Mouse (Mus musculus) small intestine, adult 2 months (tissue): ENCODE measurements at regions not wholly inside any gene's neighbourhood (a gene's known extent, or its start where the extent isn't known, plus 50 kb on each side); places are given as distances from the start of the nearest gene placed in this dataset.

Source experiments
- H3K27ac ChIP-seq: fragments of 200-500 bp; 2 replicates; pipeline ENCODE4 v1.5.1; 2012; ENCODE audit warnings: low read depth, low read length, control low read depth, inconsistent platforms; ENCODE audit not compliant: insufficient read depth
- H3K27me3 ChIP-seq: fragments of 200-500 bp; 2 replicates; pipeline ENCODE4 v1.6.1; 2012; ENCODE audit warnings: mild to moderate bottlenecking, moderate library complexity, low read length, inconsistent platforms; ENCODE audit not compliant: control insufficient read depth, insufficient read depth
- H3K36me3 ChIP-seq: fragments of 200-500 bp; 2 replicates; pipeline ENCODE4 v1.6.1; 2012; ENCODE audit warnings: mild to moderate bottlenecking, low read length, control low read depth, inconsistent platforms; ENCODE audit not compliant: control insufficient read depth, insufficient read depth
- H3K4me1 ChIP-seq: fragments of 200-500 bp; 2 replicates; pipeline ENCODE4 v1.6.1; 2012; ENCODE audit warnings: low read length, inconsistent platforms, mixed read lengths; ENCODE audit not compliant: control insufficient read depth, insufficient read depth, insufficient read length
- H3K4me3 ChIP-seq: fragments of 200-500 bp; 2 replicates; pipeline ENCODE4 v1.5.1; 2012; ENCODE audit warnings: low read depth, mild to moderate bottlenecking, control low read depth, inconsistent platforms, low read length, moderate library complexity
- CTCF ChIP-seq: fragments of 200-500 bp; IDR thresholded peaks from 2 replicates; pipeline ENCODE4 v1.5.1; 2012; ENCODE audit warnings: low read depth, mild to moderate bottlenecking, control low read depth, inconsistent platforms, low read length, moderate library complexity, mixed read lengths; ENCODE audit not compliant: insufficient replicate concordance, insufficient read length; ENCODE audit errors: extremely low read depth
- POLR2A ChIP-seq: fragments of 200-500 bp; IDR thresholded peaks from 2 replicates; pipeline ENCODE4 v1.6.1; 2012; ENCODE audit warnings: low read depth, mild to moderate bottlenecking, control low read depth, inconsistent platforms, low read length, moderate library complexity
- WGBS: fragments of 180-500 bp; shearing (Covaris S2); methylation state at CpG from one replicate; pipeline ENCODE4 v1.1.7; 2018; 5-methylcytosine and 5-hydroxymethylcytosine counted together

- H3K4me1 ChIP-seq: no peaks in the 10 kb centered on the region
- 76% methylated on average over 6 of the region's 6 CpGs for WGBS
- no peaks in the 10 kb centered on the region for H3K36me3 ChIP-seq
- H3K4me3 ChIP-seq: no peak overlapping the region
- no peak for TF ChIP-seq POLR2A
- no peak for TF ChIP-seq CTCF
- no peaks in the 10 kb centered on the region for H3K27me3 ChIP-seq
- no peak overlapping the region for H3K27ac ChIP-seq
Observed at GRCm38 (mm10) chr2:131750679-131751078, 108.9 kb downstream of the Erv3 start.

GRCm38 (mm10) chr2:131750206-131750605 is 109.3 kb downstream of the Erv3 start:
- no peaks in the 10 kb centered on the region for H3K27me3 ChIP-seq
- WGBS: 66% methylated on average over 4 of the region's 4 CpGs
- no peaks in the 10 kb centered on the region for H3K36me3 ChIP-seq
- no peak overlapping the region for H3K4me3 ChIP-seq
- TF ChIP-seq CTCF: no peak
- no peak for TF ChIP-seq POLR2A
- H3K4me1 ChIP-seq: no peaks in the 10 kb centered on the region
- no peak overlapping the region for H3K27ac ChIP-seq

GRCm38 (mm10) chr2:131749746-131750145 is 109.8 kb downstream of the Erv3 start:
- no peaks in the 10 kb centered on the region for H3K27me3 ChIP-seq
- H3K4me1 ChIP-seq: no peaks in the 10 kb centered on the region
- no peaks in the 10 kb centered on the region for H3K36me3 ChIP-seq
- H3K4me3 ChIP-seq: no peak overlapping the region
- 86% methylated on average over 3 of the region's 3 CpGs for WGBS
- TF ChIP-seq POLR2A (no peak), CTCF (no peak)
- no peak overlapping the region for H3K27ac ChIP-seq

DNA sequence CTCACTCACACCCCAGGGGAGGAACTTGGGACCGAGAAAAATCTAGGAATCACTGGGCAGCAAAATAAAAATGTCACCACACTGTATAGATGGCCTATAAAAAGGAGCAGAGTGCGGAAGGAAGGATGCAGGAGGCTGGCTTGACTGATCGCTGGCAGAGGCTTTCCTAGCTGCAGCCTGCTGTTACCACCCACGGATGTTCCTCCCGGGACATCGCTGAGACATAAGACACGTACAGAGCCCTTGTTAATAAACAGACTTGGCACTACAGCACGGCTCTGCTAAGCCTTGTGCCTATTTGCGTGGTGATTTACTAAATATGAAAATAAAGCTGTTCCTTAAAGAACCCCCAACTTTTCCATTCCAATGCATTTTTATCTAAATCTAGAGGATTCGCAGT is 110.8 kb downstream of the Erv3 start:
- TF ChIP-seq POLR2A: no peak
- no peaks in the 10 kb centered on the region for H3K36me3 ChIP-seq
- no peaks in the 10 kb centered on the region for H3K27me3 ChIP-seq
- WGBS: 74% methylated on average over 10 of the region's 10 CpGs
- H3K4me3 ChIP-seq: no peak overlapping the region
- H3K4me1 ChIP-seq: no peaks in the 10 kb centered on the region
- no peak overlapping the region for H3K27ac ChIP-seq

GRCm38 (mm10) chr2:131747707-131748106 is 111.8 kb downstream of the Erv3 start:
- H3K4me1 ChIP-seq: no peaks in the 10 kb centered on the region
- no peaks in the 10 kb centered on the region for H3K27me3 ChIP-seq
- H3K4me3 ChIP-seq: no peak overlapping the region
- TF ChIP-seq POLR2A (no peak), CTCF (no peak)
- 84% methylated on average over 4 of the region's 4 CpGs for WGBS
- no peaks in the 10 kb centered on the region for H3K36me3 ChIP-seq
- H3K27ac ChIP-seq: no peak overlapping the region

- 81% methylated on average over 5 of the region's 5 CpGs for WGBS
- H3K27ac ChIP-seq: no peak overlapping the region
- no peaks in the 10 kb centered on the region for H3K27me3 ChIP-seq
- TF ChIP-seq POLR2A (no peak), CTCF (no peak)
- H3K4me1 ChIP-seq: no peaks in the 10 kb centered on the region
- H3K36me3 ChIP-seq: no peaks in the 10 kb centered on the region
- no peak overlapping the region for H3K4me3 ChIP-seq
Observed at GRCm38 (mm10) chr2:131745381-131745895, 114.1 kb downstream of the Erv3 start.

GRCm38 (mm10) chr2:131744957-131745356 is 114.6 kb downstream of the Erv3 start:
- TF ChIP-seq POLR2A (no peak), CTCF (no peak)
- WGBS: 79% methylated on average over 9 of the region's 9 CpGs
- H3K36me3 ChIP-seq: no peaks in the 10 kb centered on the region
- no peak overlapping the region for H3K27ac ChIP-seq
- H3K4me3 ChIP-seq: no peak overlapping the region
- H3K27me3 ChIP-seq: no peaks in the 10 kb centered on the region
- no peaks in the 10 kb centered on the region for H3K4me1 ChIP-seq

DNA sequence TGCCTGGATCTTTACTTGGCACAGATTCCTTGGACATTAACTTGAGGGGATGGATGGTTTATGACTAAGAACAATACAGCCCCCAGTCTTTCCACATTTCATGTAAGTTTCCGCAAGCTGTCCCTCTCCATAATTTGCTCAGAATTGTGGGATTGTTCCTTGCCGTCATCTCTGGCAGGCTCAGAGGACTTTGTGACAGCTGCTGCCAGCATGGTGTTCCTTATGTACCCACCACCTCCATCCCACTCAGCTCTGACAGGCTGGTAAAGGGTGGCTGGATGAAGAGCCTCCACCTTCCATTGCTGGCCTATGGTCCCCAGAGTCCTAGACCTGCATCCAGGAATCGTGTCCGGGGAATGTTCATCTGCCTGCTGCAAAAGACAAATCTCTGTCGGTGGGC is 119.1 kb downstream of the Erv3 start:
- Histone ChIP-seq H3K27ac (no peak overlapping the region), H3K36me3 (no peaks in the 10 kb centered on the region), H3K4me1 (peaks cover 5% of the 10 kb centered on the region; the same call in 1 of the 2 replicates), H3K27me3 (no peaks in the 10 kb centered on the region), H3K4me3 (no peak overlapping the region)
- WGBS: 85% methylated on average over 5 of the region's 5 CpGs
- TF ChIP-seq CTCF: no peak
